Mouse (Mus musculus): ENCODE measurements at regions not wholly inside any gene's neighbourhood (a gene's known extent, or its start where the extent isn't known, plus 50 kb on each side); places are given as distances from the start of the nearest gene placed in this dataset.
A peak's percentile ranks its signal among the peaks of the same experiment; 100 is the strongest.

- ATAC-seq (ENCODE audit: low FRiP score) = no peak
These were observed 1159.2 kb upstream of the Foxg1 start for GRCm38 (mm10) chr12:48223298-48223697.

GRCm38 (mm10) chr12:48221976-48222800 is 1160.3 kb upstream of the Foxg1 start:
- H3K9ac ChIP-seq (replicated peaks; ENCODE audit: low read length, poor library complexity, severe bottlenecking) = no peak overlapping the region
- WGBS = 18% methylated on average over 3 of the region's 3 CpGs
- H3K27ac ChIP-seq (ENCODE audit: low read depth, low read length) = peak overlapping the region; percentile 65
- H3K36me3 ChIP-seq (ENCODE audit: insufficient read depth, low read length) = no peaks in the 10 kb centered on the region
- no peak overlapping the region for H3K4me3 ChIP-seq (ENCODE audit: low read depth, low read length)
- DNase-seq (ENCODE audit: low spot score) (peak; percentile 95), ATAC-seq (ENCODE audit: low FRiP score) (peak; percentile 91)
- no peaks in the 10 kb centered on the region for H3K4me1 ChIP-seq (ENCODE audit: insufficient read depth, low read length)
- TF ChIP-seq CTCF (IDR thresholded peaks at IDR 0.05) = no peak
- H3K9me3 ChIP-seq (ENCODE audit: low read length) = no peaks in the 10 kb centered on the region
- H3K27me3 ChIP-seq (ENCODE audit: insufficient read depth, low read length) = no peaks in the 10 kb centered on the region
- H3K4me2 ChIP-seq (ENCODE audit: low read depth, low read length, poor library complexity, severe bottlenecking) = no peak overlapping the region

More at GRCm38 (mm10) chr12:48223298-48223697, 1159.2 kb upstream of the Foxg1 start:
- H3K9ac ChIP-seq (replicated peaks; ENCODE audit: low read length, poor library complexity, severe bottlenecking) = no peak overlapping the region
- no peak for TF ChIP-seq CTCF (IDR thresholded peaks at IDR 0.05)
- no peak for DNase-seq (ENCODE audit: low spot score)
- peak overlapping the region; percentile 65; the same call in 1 of the 2 replicates for H3K27ac ChIP-seq (ENCODE audit: low read depth, low read length)
- 6% methylated on average over 1 of the region's 1 CpGs for WGBS
- H3K36me3 ChIP-seq (ENCODE audit: insufficient read depth, low read length) = no peaks in the 10 kb centered on the region
- H3K9me3 ChIP-seq (ENCODE audit: low read length) = no peaks in the 10 kb centered on the region
- H3K27me3 ChIP-seq (ENCODE audit: insufficient read depth, low read length) = no peaks in the 10 kb centered on the region
- H3K4me2 ChIP-seq (ENCODE audit: low read depth, low read length, poor library complexity, severe bottlenecking) = no peak overlapping the region
- H3K4me3 ChIP-seq (ENCODE audit: low read depth, low read length) = no peak overlapping the region
- no peaks in the 10 kb centered on the region for H3K4me1 ChIP-seq (ENCODE audit: insufficient read depth, low read length)

GRCm38 (mm10) chr12:48181831-48182230 is 1200.6 kb upstream of the Foxg1 start:
- no peak overlapping the region for H3K4me2 ChIP-seq (ENCODE audit: low read depth, low read length, poor library complexity, severe bottlenecking)

GRCm38 (mm10) chr12:48173926-48174601 is 1208.4 kb upstream of the Foxg1 start:
- Histone ChIP-seq H3K27ac (ENCODE audit: low read depth, low read length) (no peak overlapping the region), H3K4me3 (ENCODE audit: low read depth, low read length) (no peak overlapping the region), H3K4me1 (ENCODE audit: insufficient read depth, low read length) (no peaks in the 10 kb centered on the region), H3K9me3 (ENCODE audit: low read length) (no peaks in the 10 kb centered on the region), H3K9ac (replicated peaks; ENCODE audit: low read length, poor library complexity, severe bottlenecking) (no peak overlapping the region), H3K36me3 (ENCODE audit: insufficient read depth, low read length) (no peaks in the 10 kb centered on the region), H3K4me2 (ENCODE audit: low read depth, low read length, poor library complexity, severe bottlenecking) (no peak overlapping the region), H3K27me3 (ENCODE audit: insufficient read depth, low read length) (no peaks in the 10 kb centered on the region)
- 75% methylated on average over 6 of the region's 6 CpGs for WGBS
- no peak for ATAC-seq (ENCODE audit: low FRiP score)
- DNase-seq (ENCODE audit: low spot score) = peak; percentile 1
- no peak for TF ChIP-seq CTCF (IDR thresholded peaks at IDR 0.05)

More at GRCm38 (mm10) chr12:48181831-48182230, 1200.6 kb upstream of the Foxg1 start:
- H3K27me3 ChIP-seq (ENCODE audit: insufficient read depth, low read length) = no peaks in the 10 kb centered on the region
- TF ChIP-seq CTCF (IDR thresholded peaks at IDR 0.05) = no peak
- no peak overlapping the region for H3K27ac ChIP-seq (ENCODE audit: low read depth, low read length)
- no peak overlapping the region for H3K4me3 ChIP-seq (ENCODE audit: low read depth, low read length)
- H3K9ac ChIP-seq (replicated peaks; ENCODE audit: low read length, poor library complexity, severe bottlenecking) = no peak overlapping the region
- H3K4me1 ChIP-seq (ENCODE audit: insufficient read depth, low read length) = no peaks in the 10 kb centered on the region
- peak; percentile 50 for DNase-seq (ENCODE audit: low spot score)
- no peaks in the 10 kb centered on the region for H3K9me3 ChIP-seq (ENCODE audit: low read length)
- no peak for ATAC-seq (ENCODE audit: low FRiP score)
- H3K36me3 ChIP-seq (ENCODE audit: insufficient read depth, low read length) = no peaks in the 10 kb centered on the region
- 25% methylated on average over 1 of the region's 1 CpGs for WGBS

GRCm38 (mm10) chr12:48146117-48146516 is 1236.3 kb upstream of the Foxg1 start:
- no peak overlapping the region for H3K4me3 ChIP-seq (ENCODE audit: low read depth, low read length)
- H3K36me3 ChIP-seq (ENCODE audit: insufficient read depth, low read length) = no peaks in the 10 kb centered on the region
- H3K9me3 ChIP-seq (ENCODE audit: low read length) = no peaks in the 10 kb centered on the region
- H3K9ac ChIP-seq (replicated peaks; ENCODE audit: low read length, poor library complexity, severe bottlenecking) = no peak overlapping the region
- ATAC-seq (ENCODE audit: low FRiP score) (no peak), DNase-seq (ENCODE audit: low spot score) (peak; percentile 29)
- H3K27ac ChIP-seq (ENCODE audit: low read depth, low read length) = no peak overlapping the region
- H3K27me3 ChIP-seq (ENCODE audit: insufficient read depth, low read length) = no peaks in the 10 kb centered on the region
- H3K4me2 ChIP-seq (ENCODE audit: low read depth, low read length, poor library complexity, severe bottlenecking) = no peak overlapping the region
- TF ChIP-seq CTCF (IDR thresholded peaks at IDR 0.05) = peak; percentile 74
- no peaks in the 10 kb centered on the region for H3K4me1 ChIP-seq (ENCODE audit: insufficient read depth, low read length)

GRCm38 (mm10) chr12:48122996-48123395 is 1259.5 kb upstream of the Foxg1 start:
- H3K4me3 ChIP-seq (ENCODE audit: low read depth, low read length) = no peak overlapping the region
- no peak for ATAC-seq (ENCODE audit: low FRiP score)
- H3K9me3 ChIP-seq (ENCODE audit: low read length) = no peaks in the 10 kb centered on the region
- TF ChIP-seq CTCF (IDR thresholded peaks at IDR 0.05) = no peak
- H3K9ac ChIP-seq (replicated peaks; ENCODE audit: low read length, poor library complexity, severe bottlenecking) = no peak overlapping the region
- no peak overlapping the region for H3K4me2 ChIP-seq (ENCODE audit: low read depth, low read length, poor library complexity, severe bottlenecking)
- no peaks in the 10 kb centered on the region for H3K4me1 ChIP-seq (ENCODE audit: insufficient read depth, low read length)
- WGBS = 82% methylated on average over 4 of the region's 4 CpGs
- no peak for DNase-seq (ENCODE audit: low spot score)
- no peak overlapping the region for H3K27ac ChIP-seq (ENCODE audit: low read depth, low read length)
- no peaks in the 10 kb centered on the region for H3K27me3 ChIP-seq (ENCODE audit: insufficient read depth, low read length)
- H3K36me3 ChIP-seq (ENCODE audit: insufficient read depth, low read length) = no peaks in the 10 kb centered on the region
